Mouse (Mus musculus) lung, embryonic 16.5 days (tissue): ENCODE results near the gene Flad1. TPM values are rescaled to one million over a fixed set of nuclear protein-coding genes. Genes with fewer than 3 reads are reported as not detected.

Source experiments
- ATAC-seq: fragments of 200-750 bp; cut with Nextera tagmentation; 2 replicates; pipeline ENCODE4 v1.8.0; 2017; ENCODE audit warnings: low read depth, mild to moderate bottlenecking, moderate library complexity
- H3K27ac ChIP-seq: fragments of 300-500 bp; sonication (generic); 2 replicates; pipeline ENCODE4 v1.5.1; 2014; ENCODE audit warnings: mild to moderate bottlenecking, control low read depth, low read length
- H3K27me3 ChIP-seq: fragments of 300-500 bp; sonication (generic); 2 replicates; pipeline ENCODE4 v1.6.1; 2014; ENCODE audit warnings: low read depth, low read length, mixed read lengths; ENCODE audit not compliant: control insufficient read depth, insufficient read depth
- H3K36me3 ChIP-seq: fragments of 300-500 bp; sonication (generic); 2 replicates; pipeline ENCODE4 v1.6.1; 2014; ENCODE audit warnings: low read length; ENCODE audit not compliant: control insufficient read depth, insufficient read depth
- H3K4me1 ChIP-seq: fragments of 300-500 bp; sonication (generic); replicated peaks from 2 replicates; pipeline ENCODE4 v1.6.1; 2014; ENCODE audit warnings: low read length, mixed read lengths; ENCODE audit not compliant: control insufficient read depth, insufficient read depth
- H3K4me2 ChIP-seq: fragments of 300-500 bp; sonication (generic); 2 replicates; pipeline ENCODE4 v1.6.1; 2014; ENCODE audit warnings: low read depth, low read length, control low read depth
- H3K4me3 ChIP-seq: fragments of 300-500 bp; sonication (generic); 2 replicates; pipeline ENCODE4 v1.5.1; 2014; ENCODE audit warnings: mild to moderate bottlenecking, low read length, control low read depth
- H3K9ac ChIP-seq: fragments of 300-500 bp; sonication (generic); 2 replicates; pipeline ENCODE4 v1.6.1; 2014; ENCODE audit warnings: low read length, control low read depth
- H3K9me3 ChIP-seq: fragments of 300-500 bp; sonication (generic); 2 replicates; pipeline ENCODE4 v1.6.1; 2016; ENCODE audit warnings: low read length; ENCODE audit not compliant: control insufficient read depth
- WGBS: fragments of 180-500 bp; shearing (Covaris S2); extraction: QIAGEN DNeasy Blood & Tissue Kit; methylation state at CpG from one replicate; pipeline ENCODE4 v1.1.7; 2014; 5-methylcytosine and 5-hydroxymethylcytosine counted together
- polyA plus RNA-seq: library from polyadenylated mRNA; unstranded; fragments of >200 nt; fragmentation: Nextera tagmentation; extraction: Ambion mirVana; gene quantifications from 2 replicates; pipeline ENCODE4 v1.2.1, GENCODE M21; 2015

Gene Flad1
- 24.0 and 26.9 TPM in 2 replicates for polyA plus RNA-seq

DNA sequence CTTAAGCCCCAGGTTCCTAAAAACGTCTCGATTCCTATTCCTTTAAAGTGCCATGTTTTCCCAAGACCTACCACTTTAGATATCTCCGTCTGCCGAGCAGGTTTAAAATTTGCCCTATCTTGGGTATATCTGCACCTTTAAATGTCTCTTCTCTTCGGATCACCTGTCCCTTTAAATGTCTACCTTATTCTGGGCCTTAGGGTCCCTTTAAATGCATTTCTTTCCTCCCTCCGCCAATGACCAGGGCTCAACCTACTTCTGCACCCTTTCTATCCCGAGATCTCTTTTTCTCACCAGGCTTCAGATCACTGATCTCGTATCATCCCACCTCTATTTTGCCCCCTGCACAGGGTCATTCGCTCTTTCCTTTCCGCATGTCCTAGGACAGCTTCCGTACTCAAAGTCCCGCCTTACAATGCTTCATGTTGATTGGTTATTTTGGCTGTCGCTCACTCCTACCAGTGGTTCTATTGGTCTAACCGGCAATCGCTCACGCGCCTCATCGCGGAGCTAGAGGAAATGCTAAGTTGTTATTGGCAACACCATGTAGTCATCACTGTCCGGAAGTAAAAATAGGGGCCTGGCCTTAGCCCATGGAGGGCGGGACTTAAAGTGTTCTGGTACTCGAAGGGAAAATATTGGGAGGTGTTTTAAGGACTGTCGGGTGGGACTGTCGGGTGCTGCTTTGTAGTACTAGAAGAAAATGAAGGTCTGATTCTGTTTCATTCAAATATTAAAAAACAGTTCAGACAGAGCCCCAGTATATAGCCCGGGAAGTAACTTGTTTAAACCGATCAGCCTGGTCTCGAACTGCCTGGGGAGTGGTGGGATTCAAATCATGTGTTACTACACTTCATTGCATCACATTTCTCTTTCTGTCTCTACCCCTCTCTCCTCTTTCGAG, at the start of gene Flad1:
Flad1 (minus strand) TSS at position 381 of the 904 bp plus-strand sequence.
- Histone ChIP-seq H3K4me1 (peaks cover 11% of the 10 kb centered on the region), H3K9ac (peak within 1 kb of the TSS; percentile 67), H3K27ac (peak within 1 kb of the TSS; percentile 14; the same call in 1 of the 2 replicates), H3K4me2 (peak within 1 kb of the TSS; percentile 81), H3K36me3 (peaks cover 26% of the 10 kb centered on the region), H3K9me3 (no peaks in the 10 kb centered on the region), H3K27me3 (no peaks in the 10 kb centered on the region), H3K4me3 (peak within 1 kb of the TSS; percentile 65)
- 5% methylated on average over 28 of the region's 28 CpGs for WGBS
- peak; percentile 99 for ATAC-seq

- H3K4me1 ChIP-seq = peaks cover 11% of the 10 kb centered on the region
- WGBS = 1% methylated on average over 33 of the region's 36 CpGs
- H3K4me2 ChIP-seq = peak overlapping the region; percentile 77
- ATAC-seq = peak; percentile 91
- no peaks in the 10 kb centered on the region for H3K27me3 ChIP-seq
- no peaks in the 10 kb centered on the region for H3K9me3 ChIP-seq
- H3K36me3 ChIP-seq = no peaks in the 10 kb centered on the region
- H3K27ac ChIP-seq = peak overlapping the region; percentile 79
- H3K4me3 ChIP-seq = peak overlapping the region; percentile 61
- peak overlapping the region; percentile 71 for H3K9ac ChIP-seq
Measured at GRCm38 (mm10) chr3:89458965-89459807, 47.5 kb upstream of the Flad1 start.

DNA sequence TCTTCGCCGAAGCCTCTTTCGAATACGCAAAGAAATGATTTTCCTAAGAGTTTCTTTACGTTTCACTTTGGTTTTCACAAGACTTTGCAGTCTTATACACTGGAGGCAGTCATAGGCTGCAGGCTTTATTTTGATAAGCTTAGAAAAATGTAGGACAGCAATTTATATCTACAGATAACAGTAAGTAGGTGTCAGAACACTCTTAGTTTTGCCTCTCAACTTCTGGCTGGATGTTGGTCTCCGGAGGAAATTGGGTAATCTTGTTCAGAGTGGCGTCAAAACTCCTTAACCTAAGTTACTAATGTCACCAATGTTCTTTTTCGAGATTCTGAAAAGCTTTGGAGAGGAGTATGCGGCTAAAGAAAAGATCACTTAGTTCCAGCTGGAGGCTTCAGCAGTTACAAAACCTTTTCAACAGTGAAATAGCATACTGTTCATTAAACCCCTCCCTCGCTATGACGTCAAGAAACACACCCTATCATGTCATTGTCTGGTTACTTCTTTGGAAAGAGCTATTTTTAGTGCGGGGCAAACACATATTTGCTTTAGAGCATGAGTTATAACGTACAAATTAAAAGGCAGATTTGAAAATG, 46.8 kb upstream of the Flad1 start:
- WGBS = 25% methylated on average over 13 of the region's 13 CpGs
- H3K4me2 ChIP-seq = peak overlapping the region; percentile 77
- H3K27ac ChIP-seq = peak overlapping the region; percentile 64
- no peaks in the 10 kb centered on the region for H3K36me3 ChIP-seq
- H3K4me1 ChIP-seq = peaks cover 11% of the 10 kb centered on the region
- peak overlapping the region; percentile 71 for H3K9ac ChIP-seq
- no peaks in the 10 kb centered on the region for H3K9me3 ChIP-seq
- no peaks in the 10 kb centered on the region for H3K27me3 ChIP-seq
- peak; percentile 72 for ATAC-seq
- H3K4me3 ChIP-seq = peak overlapping the region; percentile 61

- 37% methylated on average over 10 of the region's 10 CpGs for WGBS
- no peaks in the 10 kb centered on the region for H3K27me3 ChIP-seq
- H3K9ac ChIP-seq = no peak overlapping the region
- no peaks in the 10 kb centered on the region for H3K9me3 ChIP-seq
- no peak overlapping the region for H3K27ac ChIP-seq
- H3K4me2 ChIP-seq = no peak overlapping the region
- no peak overlapping the region for H3K4me3 ChIP-seq
- ATAC-seq = no peak
- H3K36me3 ChIP-seq = no peaks in the 10 kb centered on the region
- H3K4me1 ChIP-seq = peaks cover 14% of the 10 kb centered on the region
Measured at GRCm38 (mm10) chr3:89456726-89457665, 45.3 kb upstream of the Flad1 start.

DNA sequence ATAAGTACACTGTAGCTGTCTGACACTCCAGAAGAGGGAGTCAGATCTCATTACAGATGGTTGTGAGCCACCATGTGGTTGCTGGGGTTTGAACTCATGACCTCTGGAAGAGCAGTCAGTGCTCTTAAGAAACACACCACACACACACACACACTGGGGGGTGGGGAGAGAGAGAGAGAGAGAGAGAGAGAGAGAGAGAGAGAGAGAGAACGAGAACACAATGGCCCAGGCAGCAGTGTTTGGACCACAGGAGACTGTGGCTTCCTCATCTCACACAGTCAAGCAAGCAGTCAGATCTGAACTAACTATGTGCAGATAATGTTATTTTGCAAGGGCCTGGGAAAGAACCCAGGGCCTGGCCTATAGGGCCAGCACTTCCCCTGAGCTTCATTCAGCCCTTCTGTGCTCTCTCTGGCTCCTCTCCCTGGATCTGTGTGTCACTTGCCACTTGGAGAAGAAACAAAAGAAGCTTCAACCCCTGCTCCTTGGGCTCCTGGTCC, 44.2 kb upstream of the Flad1 start:
- WGBS = 83% methylated on average over 1 of the region's 1 CpGs
- no peak for ATAC-seq
- H3K9me3 ChIP-seq = no peaks in the 10 kb centered on the region

GRCm38 (mm10) chr3:89454401-89455177, 42.9 kb upstream of the Flad1 start, which contains the start of gene Pmvk:
Gene Pmvk, plus strand, starts transcription at chr3:89454541.
- Histone ChIP-seq H3K27me3 (no peaks in the 10 kb centered on the region), H3K4me3 (no peak within 1 kb of the TSS), H3K36me3 (no peaks in the 10 kb centered on the region), H3K4me2 (no peak within 1 kb of the TSS), H3K9me3 (no peaks in the 10 kb centered on the region), H3K9ac (no peak within 1 kb of the TSS), H3K4me1 (peaks cover 21% of the 10 kb centered on the region), H3K27ac (no peak within 1 kb of the TSS)
- ATAC-seq = no peak
- WGBS = 49% methylated on average over 10 of the region's 10 CpGs

More for the DNA sequence above, 44.2 kb upstream of the Flad1 start:
- Histone ChIP-seq H3K4me3 (no peak overlapping the region), H3K27me3 (no peaks in the 10 kb centered on the region), H3K4me2 (no peak overlapping the region), H3K36me3 (no peaks in the 10 kb centered on the region), H3K4me1 (peaks cover 24% of the 10 kb centered on the region), H3K27ac (no peak overlapping the region), H3K9ac (no peak overlapping the region)

DNA sequence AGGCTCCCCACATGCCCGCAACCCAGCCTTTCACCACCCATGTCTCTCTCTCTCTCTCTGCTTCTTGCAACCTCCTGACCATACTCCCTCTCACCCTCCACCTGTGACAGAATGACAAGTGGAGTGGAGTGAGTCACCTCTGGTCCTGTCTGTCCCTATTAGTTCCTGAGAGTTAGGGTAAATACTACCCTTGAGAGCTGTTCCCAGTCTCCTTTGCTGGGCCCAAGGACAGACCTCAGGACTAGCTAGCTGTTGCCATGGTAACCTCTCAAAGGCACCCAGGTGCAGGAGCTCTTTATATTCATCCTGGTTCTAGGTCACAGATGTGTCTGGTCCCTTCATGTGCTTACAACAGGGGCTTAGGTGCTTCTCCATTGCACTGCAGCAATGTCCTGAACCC, 40.2 kb upstream of the Flad1 start:
- WGBS = 54% methylated on average over 1 of the region's 1 CpGs
- Histone ChIP-seq H3K9me3 (no peaks in the 10 kb centered on the region), H3K27ac (peak overlapping the region; percentile 32; the same call in 1 of the 2 replicates), H3K4me1 (peaks cover 23% of the 10 kb centered on the region), H3K36me3 (no peaks in the 10 kb centered on the region), H3K4me3 (no peak overlapping the region), H3K4me2 (no peak overlapping the region), H3K27me3 (no peaks in the 10 kb centered on the region), H3K9ac (no peak overlapping the region)
- ATAC-seq = peak; percentile 59
